In genomic region chr4:117136034-117136433, GRCm38 (mm10) we compare ENCODE assay signal across 12 mouse cellular contexts. TPM values are rescaled to one million over a fixed set of nuclear protein-coding genes. Genes with fewer than 3 reads are reported as not detected.
A peak's percentile ranks its signal among the peaks of the same experiment; 100 is the strongest.
DNase-seq lines count a peak whose midpoint lies in the region; ATAC-seq lines count a peak whose summit lies in the region.
"Had no signal": no experiment of that assay in that cellular context is flagged by ENCODE, and none has a peak within 500 bp of the region (broad histone marks: within the 10 kb centered on the region; RNA-seq: fewer than 3 reads in every experiment).

No protein-coding gene starts in this region.

- WGBS in hindbrain, embryonic 10.5 days, result 15% methylated on average over 8 of the region's 8 CpGs
- 24% methylated on average over 8 of the region's 8 CpGs for WGBS in hindbrain, embryonic 16.5 days
- 12% methylated on average over 8 of the region's 8 CpGs for WGBS in liver, embryonic 13.5 days (ENCODE audit: insufficient replicate concordance)
- 24% methylated on average over 8 of the region's 8 CpGs for WGBS in stomach, embryonic 15.5 days
- 31% methylated on average over 8 of the region's 8 CpGs for WGBS in forebrain, embryonic 11.5 days
- WGBS in forebrain, embryonic 15.5 days, result 30% methylated on average over 8 of the region's 8 CpGs
- 18% methylated on average over 8 of the region's 8 CpGs for WGBS in hindbrain, embryonic 11.5 days

- H3K4me3 ChIP-seq in hindbrain, embryonic 10.5 days, result no peak overlapping the region
- H3K4me3 ChIP-seq in hindbrain, embryonic 16.5 days (ENCODE audit: low read length), result no peak overlapping the region
- no peak overlapping the region for H3K4me3 ChIP-seq in liver, embryonic 13.5 days (replicated peaks)
- no peak overlapping the region for H3K4me3 ChIP-seq in stomach, embryonic 15.5 days (replicated peaks)
- no peak overlapping the region for H3K4me3 ChIP-seq in forebrain, embryonic 11.5 days (ENCODE audit: low read depth, low read length)
- no peak overlapping the region for H3K4me3 ChIP-seq in forebrain, embryonic 15.5 days
- H3K4me3 ChIP-seq in hindbrain, embryonic 11.5 days (ENCODE audit: low read depth, low read length), result no peak overlapping the region
- H3K4me3 ChIP-seq: neural tube, embryonic 15.5 days had no signal

- H3K27me3 ChIP-seq in hindbrain, embryonic 10.5 days (ENCODE audit: insufficient read depth, poor library complexity, severe bottlenecking), result peaks cover 26% of the 10 kb centered on the region
- H3K27me3 ChIP-seq in hindbrain, embryonic 16.5 days (replicated peaks; ENCODE audit: control insufficient read depth, insufficient read depth, low read length), result no peaks in the 10 kb centered on the region
- peaks cover 26% of the 10 kb centered on the region for H3K27me3 ChIP-seq in liver, embryonic 13.5 days
- peaks cover 9% of the 10 kb centered on the region; the same call in 1 of the 2 replicates for H3K27me3 ChIP-seq in stomach, embryonic 15.5 days (replicated peaks)
- peaks cover 3% of the 10 kb centered on the region for H3K27me3 ChIP-seq in forebrain, embryonic 11.5 days (ENCODE audit: control insufficient read depth, insufficient read depth, low read length)
- H3K27me3 ChIP-seq in forebrain, embryonic 15.5 days, result 0 out of 2 replicates have a peak, but pooled peaks cover 8% of the 10 kb centered on the region
- no peaks in the 10 kb centered on the region; the same call in 1 of the 2 replicates for H3K27me3 ChIP-seq in hindbrain, embryonic 11.5 days (ENCODE audit: control insufficient read depth, insufficient read depth, low read length)
- H3K27me3 ChIP-seq: neural tube, embryonic 15.5 days had no signal

- H3K27ac ChIP-seq in hindbrain, embryonic 10.5 days, result 0 out of 2 replicates have a peak overlapping the region, but pooled peaks have one; percentile 4
- H3K27ac ChIP-seq in hindbrain, embryonic 16.5 days (ENCODE audit: low read depth, low read length), result no peak overlapping the region
- peak overlapping the region; percentile 72 for H3K27ac ChIP-seq in liver, embryonic 13.5 days
- peak overlapping the region; percentile 75; the same call in 1 of the 2 replicates for H3K27ac ChIP-seq in stomach, embryonic 15.5 days
- H3K27ac ChIP-seq in forebrain, embryonic 11.5 days (ENCODE audit: low read depth, low read length), result no peak overlapping the region
- H3K27ac ChIP-seq in forebrain, embryonic 15.5 days (replicated peaks), result no peak overlapping the region
- no peak overlapping the region for H3K27ac ChIP-seq in hindbrain, embryonic 11.5 days (ENCODE audit: low read depth, low read length)
- H3K27ac ChIP-seq: neural tube, embryonic 15.5 days had no signal

- peaks cover 57% of the 10 kb centered on the region for H3K4me1 ChIP-seq in hindbrain, embryonic 10.5 days (replicated peaks)
- H3K4me1 ChIP-seq in hindbrain, embryonic 16.5 days (ENCODE audit: control insufficient read depth, insufficient read depth, low read depth, low read length), result peaks cover 16% of the 10 kb centered on the region
- peaks cover 61% of the 10 kb centered on the region for H3K4me1 ChIP-seq in liver, embryonic 13.5 days (replicated peaks)
- H3K4me1 ChIP-seq in stomach, embryonic 15.5 days, result peaks cover 20% of the 10 kb centered on the region
- peaks cover 18% of the 10 kb centered on the region for H3K4me1 ChIP-seq in forebrain, embryonic 11.5 days (replicated peaks; ENCODE audit: control insufficient read depth, insufficient read depth, low read length)
- peaks cover 24% of the 10 kb centered on the region for H3K4me1 ChIP-seq in forebrain, embryonic 15.5 days
- H3K4me1 ChIP-seq in hindbrain, embryonic 11.5 days (replicated peaks; ENCODE audit: control insufficient read depth, insufficient read depth, low read length), result peaks cover 15% of the 10 kb centered on the region

- no peak overlapping the region for H3K9ac ChIP-seq in hindbrain, embryonic 16.5 days (ENCODE audit: low read depth, low read length)
- H3K9ac ChIP-seq in liver, embryonic 13.5 days, result peak overlapping the region; percentile 20
- no peak overlapping the region for H3K9ac ChIP-seq in stomach, embryonic 15.5 days
- H3K9ac ChIP-seq in forebrain, embryonic 11.5 days (ENCODE audit: low read length), result no peak overlapping the region
- H3K9ac ChIP-seq in forebrain, embryonic 15.5 days (replicated peaks), result no peak overlapping the region
- no peak overlapping the region for H3K9ac ChIP-seq in hindbrain, embryonic 11.5 days (ENCODE audit: low read depth, low read length)
- H3K9ac ChIP-seq: neural tube, embryonic 15.5 days had no signal

- DNase-seq in hindbrain, embryonic 10.5 days (ENCODE audit: low spot score), result no peak
- DNase-seq in fat pad, adult 2 months (ENCODE audit: extremely low read depth, low read depth, low spot score), result peak; percentile 67
- peak; percentile 54 for DNase-seq in liver, embryonic 13.5 days
- no peak for DNase-seq in forebrain, embryonic 11.5 days (ENCODE audit: low spot score)
- no peak for DNase-seq in hindbrain, embryonic 11.5 days (ENCODE audit: low spot score)
- DNase-seq: cerebellum, postnatal 36 days had no signal

- no peak for ATAC-seq in hindbrain, embryonic 16.5 days
- peak; percentile 68 for ATAC-seq in liver, embryonic 13.5 days (ENCODE audit: low read depth)
- peak; percentile 59 for ATAC-seq in stomach, embryonic 15.5 days (ENCODE audit: insufficient read depth, low FRiP score, low read depth)
- ATAC-seq in forebrain, embryonic 11.5 days (replicated peaks; ENCODE audit: low FRiP score), result no peak
- no peak for ATAC-seq in forebrain, embryonic 15.5 days (replicated peaks)
- no peak for ATAC-seq in hindbrain, embryonic 11.5 days (ENCODE audit: low FRiP score)

- no peak overlapping the region for H3K4me2 ChIP-seq in hindbrain, embryonic 16.5 days (ENCODE audit: low read length)
- H3K4me2 ChIP-seq in liver, embryonic 13.5 days, result peak overlapping the region; percentile 25
- H3K4me2 ChIP-seq in stomach, embryonic 15.5 days, result no peak overlapping the region
- H3K4me2 ChIP-seq in forebrain, embryonic 11.5 days (ENCODE audit: low read depth, low read length, severe bottlenecking), result no peak overlapping the region
- no peak overlapping the region for H3K4me2 ChIP-seq in forebrain, embryonic 15.5 days (replicated peaks)
- no peak overlapping the region for H3K4me2 ChIP-seq in hindbrain, embryonic 11.5 days (replicated peaks; ENCODE audit: low read depth, low read length)
- H3K4me2 ChIP-seq: heart, embryonic 11.5 days; neural tube, embryonic 15.5 days had no signal

- H3K9me3 ChIP-seq in hindbrain, embryonic 10.5 days, result no peaks in the 10 kb centered on the region
- no peaks in the 10 kb centered on the region for H3K9me3 ChIP-seq in hindbrain, embryonic 16.5 days (ENCODE audit: control insufficient read depth, low read length)
- H3K9me3 ChIP-seq in liver, embryonic 13.5 days (replicated peaks), result no peaks in the 10 kb centered on the region
- no peaks in the 10 kb centered on the region for H3K9me3 ChIP-seq in stomach, embryonic 15.5 days
- no peaks in the 10 kb centered on the region for H3K9me3 ChIP-seq in forebrain, embryonic 11.5 days (ENCODE audit: control insufficient read depth, low read length)
- no peaks in the 10 kb centered on the region for H3K9me3 ChIP-seq in forebrain, embryonic 15.5 days
- no peaks in the 10 kb centered on the region for H3K9me3 ChIP-seq in hindbrain, embryonic 11.5 days (ENCODE audit: control insufficient read depth, low read length)
- H3K9me3 ChIP-seq: neural tube, embryonic 15.5 days had no signal

- peaks cover 6% of the 10 kb centered on the region for H3K36me3 ChIP-seq in hindbrain, embryonic 10.5 days
- peaks cover 5% of the 10 kb centered on the region; the same call in 1 of the 2 replicates for H3K36me3 ChIP-seq in hindbrain, embryonic 16.5 days (ENCODE audit: control insufficient read depth, insufficient read depth, low read length)
- 0 out of 2 replicates have a peak, but pooled peaks cover 2% of the 10 kb centered on the region for H3K36me3 ChIP-seq in liver, embryonic 13.5 days
- H3K36me3 ChIP-seq in stomach, embryonic 15.5 days, result no peaks in the 10 kb centered on the region
- H3K36me3 ChIP-seq in forebrain, embryonic 11.5 days (ENCODE audit: control insufficient read depth, insufficient read depth, low read length), result no peaks in the 10 kb centered on the region
- H3K36me3 ChIP-seq in forebrain, embryonic 15.5 days, result no peaks in the 10 kb centered on the region
- no peaks in the 10 kb centered on the region for H3K36me3 ChIP-seq in hindbrain, embryonic 11.5 days (ENCODE audit: control insufficient read depth, insufficient read depth, low read length)

RNA-seq across cellular contexts. Expression of gene Plk3, which starts 2.3 kb away (rescaled TPM):
- 41.8 and 58.6 TPM in 2 replicates for polyA plus RNA-seq in hindbrain, embryonic 10.5 days (2016; fragmentation: Nextera tagmentation; extraction: Ambion mirVana)
- 24.0 and 24.8 TPM in 2 replicates for polyA plus RNA-seq in hindbrain, embryonic 16.5 days (2015; fragmentation: Nextera tagmentation; extraction: Ambion mirVana)
- polyA plus RNA-seq in liver, embryonic 13.5 days (2015; fragmentation: Nextera tagmentation; extraction: Ambion mirVana), result 1.2 and 1.3 TPM in 2 replicates
- polyA plus RNA-seq in stomach, embryonic 15.5 days (2015; fragmentation: Nextera tagmentation; extraction: Ambion mirVana), result 3.8 and 4.7 TPM in 2 replicates
- 16.0 and 17.4 TPM in 2 replicates for polyA plus RNA-seq in forebrain, embryonic 11.5 days (2014; fragmentation: Nextera tagmentation; extraction: Ambion mirVana)
- polyA plus RNA-seq in forebrain, embryonic 15.5 days (2015; fragmentation: Nextera tagmentation; extraction: Ambion mirVana), result 8.6 and 8.8 TPM in 2 replicates
- polyA plus RNA-seq in hindbrain, embryonic 11.5 days (2014; fragmentation: Nextera tagmentation; extraction: Ambion mirVana), result 31.3 and 37.1 TPM in 2 replicates

RNA-seq across cellular contexts. Expression of gene Tctex1d4, which starts 9.4 kb away (rescaled TPM):
- polyA plus RNA-seq in hindbrain, embryonic 10.5 days (2016; fragmentation: Nextera tagmentation; extraction: Ambion mirVana), result 0.71 TPM in 1 of 2 replicates, not detected in the other
- polyA plus RNA-seq in hindbrain, embryonic 16.5 days (2015; fragmentation: Nextera tagmentation; extraction: Ambion mirVana), result 1.5 and 1.8 TPM in 2 replicates
- not detected in 2 replicates for polyA plus RNA-seq in liver, embryonic 13.5 days (2015; fragmentation: Nextera tagmentation; extraction: Ambion mirVana)
- polyA plus RNA-seq in stomach, embryonic 15.5 days (2015; fragmentation: Nextera tagmentation; extraction: Ambion mirVana), result 0.24 TPM in 1 of 2 replicates, not detected in the other
- not detected in 2 replicates for polyA plus RNA-seq in forebrain, embryonic 11.5 days (2014; fragmentation: Nextera tagmentation; extraction: Ambion mirVana)
- polyA plus RNA-seq in forebrain, embryonic 15.5 days (2015; fragmentation: Nextera tagmentation; extraction: Ambion mirVana), result 0.37 TPM in 1 of 2 replicates, not detected in the other
- 0.60 TPM in 1 of 2 replicates, not detected in the other for polyA plus RNA-seq in hindbrain, embryonic 11.5 days (2014; fragmentation: Nextera tagmentation; extraction: Ambion mirVana)
- polyA plus RNA-seq: heart, embryonic 11.5 days; limb, embryonic 11.5 days; neural tube, embryonic 15.5 days had no signal

RNA-seq across cellular contexts. Expression of gene Btbd19, which starts 10.5 kb away (rescaled TPM):
- 4.4 and 4.8 TPM in 2 replicates for polyA plus RNA-seq in hindbrain, embryonic 10.5 days (2016; fragmentation: Nextera tagmentation; extraction: Ambion mirVana)
- polyA plus RNA-seq in hindbrain, embryonic 16.5 days (2015; fragmentation: Nextera tagmentation; extraction: Ambion mirVana), result 3.9 and 4.9 TPM in 2 replicates
- polyA plus RNA-seq in liver, embryonic 13.5 days (2015; fragmentation: Nextera tagmentation; extraction: Ambion mirVana), result 5.5 and 5.6 TPM in 2 replicates
- 6.7 and 7.6 TPM in 2 replicates for polyA plus RNA-seq in stomach, embryonic 15.5 days (2015; fragmentation: Nextera tagmentation; extraction: Ambion mirVana)
- 4.1 and 6.5 TPM in 2 replicates for polyA plus RNA-seq in forebrain, embryonic 11.5 days (2014; fragmentation: Nextera tagmentation; extraction: Ambion mirVana)
- polyA plus RNA-seq in forebrain, embryonic 15.5 days (2015; fragmentation: Nextera tagmentation; extraction: Ambion mirVana), result 4.4 and 4.6 TPM in 2 replicates
- 3.6 and 3.8 TPM in 2 replicates for polyA plus RNA-seq in hindbrain, embryonic 11.5 days (2014; fragmentation: Nextera tagmentation; extraction: Ambion mirVana)

RNA-seq across cellular contexts. Expression of gene Rps8, which starts 20.0 kb away (rescaled TPM):
- polyA plus RNA-seq in hindbrain, embryonic 10.5 days (2016; fragmentation: Nextera tagmentation; extraction: Ambion mirVana), result 660 and 807 TPM in 2 replicates
- polyA plus RNA-seq in hindbrain, embryonic 16.5 days (2015; fragmentation: Nextera tagmentation; extraction: Ambion mirVana), result 320 and 403 TPM in 2 replicates
- 877 and 919 TPM in 2 replicates for polyA plus RNA-seq in liver, embryonic 13.5 days (2015; fragmentation: Nextera tagmentation; extraction: Ambion mirVana)
- 968 and 983 TPM in 2 replicates for polyA plus RNA-seq in stomach, embryonic 15.5 days (2015; fragmentation: Nextera tagmentation; extraction: Ambion mirVana)
- 797 and 841 TPM in 2 replicates for polyA plus RNA-seq in forebrain, embryonic 11.5 days (2014; fragmentation: Nextera tagmentation; extraction: Ambion mirVana)
- 478 and 525 TPM in 2 replicates for polyA plus RNA-seq in forebrain, embryonic 15.5 days (2015; fragmentation: Nextera tagmentation; extraction: Ambion mirVana)
- polyA plus RNA-seq in hindbrain, embryonic 11.5 days (2014; fragmentation: Nextera tagmentation; extraction: Ambion mirVana), result 779 and 892 TPM in 2 replicates

RNA-seq across cellular contexts. Expression of gene Ptch2, which starts 40.2 kb away (rescaled TPM):
- polyA plus RNA-seq in hindbrain, embryonic 10.5 days (2016; fragmentation: Nextera tagmentation; extraction: Ambion mirVana), result 5.8 and 6.9 TPM in 2 replicates
- polyA plus RNA-seq in hindbrain, embryonic 16.5 days (2015; fragmentation: Nextera tagmentation; extraction: Ambion mirVana), result 7.8 and 9.6 TPM in 2 replicates
- polyA plus RNA-seq in liver, embryonic 13.5 days (2015; fragmentation: Nextera tagmentation; extraction: Ambion mirVana), result 0.36 and 0.51 TPM in 2 replicates
- 6.5 and 7.0 TPM in 2 replicates for polyA plus RNA-seq in stomach, embryonic 15.5 days (2015; fragmentation: Nextera tagmentation; extraction: Ambion mirVana)
- 5.8 and 6.4 TPM in 2 replicates for polyA plus RNA-seq in forebrain, embryonic 11.5 days (2014; fragmentation: Nextera tagmentation; extraction: Ambion mirVana)
- 3.6 and 3.8 TPM in 2 replicates for polyA plus RNA-seq in forebrain, embryonic 15.5 days (2015; fragmentation: Nextera tagmentation; extraction: Ambion mirVana)
- 1.4 and 1.9 TPM in 2 replicates for polyA plus RNA-seq in hindbrain, embryonic 11.5 days (2014; fragmentation: Nextera tagmentation; extraction: Ambion mirVana)

Comparison
In these comparisons a context has a peak if more than half of its experiments do, and no peak if none do; other contexts are left out.
1. H3K27ac ChIP-seq: peak in hindbrain, embryonic 10.5 days (single experiment), liver, embryonic 13.5 days (single experiment) and stomach, embryonic 15.5 days (single experiment); none in hindbrain, embryonic 16.5 days (single experiment), forebrain, embryonic 11.5 days (single experiment), forebrain, embryonic 15.5 days (single experiment) and hindbrain, embryonic 11.5 days (single experiment).
2. DNase-seq: peak in fat pad, adult 2 months (single experiment) and liver, embryonic 13.5 days (single experiment); none in hindbrain, embryonic 10.5 days (single experiment), forebrain, embryonic 11.5 days (single experiment) and hindbrain, embryonic 11.5 days (single experiment).
3. ATAC-seq: peak in liver, embryonic 13.5 days (single experiment) and stomach, embryonic 15.5 days (single experiment); none in hindbrain, embryonic 16.5 days (single experiment), forebrain, embryonic 11.5 days (single experiment), forebrain, embryonic 15.5 days (single experiment) and hindbrain, embryonic 11.5 days (single experiment).